Mouse (Mus musculus) spleen, postnatal 14 days (tissue): ENCODE data around the gene Ccr2.
A peak's percentile ranks its signal among the peaks of the same experiment; 100 is the strongest.
"Not testable (repeated sequence)": the region's sequence is repeated elsewhere in the genome, so short reads cannot be mapped to it uniquely, and the experiment has no call there.

Experiments used
- DNase-seq, 2 experiments: peaks; one replicate each; pipeline ENCODE4 v3.0.0; 2021 to 2022; ENCODE audit warnings: low spot score in 2 of 2

The Ccr2 gene

GRCm38 (mm10) chr9:124118489-124118888, 16.7 kb downstream of the Ccr2 start:
- peak; percentile 49 to 55 for DNase-seq

GRCm38 (mm10) chr9:124121387-124122184, 19.8 kb downstream of the Ccr2 start, which contains the start of gene Ccr5:
Gene Ccr5, plus strand, starts transcription at chr9:124121543.
- DNase-seq, result no peak

GRCm38 (mm10) chr9:124125576-124125975, 23.8 kb downstream of the Ccr2 start:
- no peak for DNase-seq

GRCm38 (mm10) chr9:124126373-124126772, 24.6 kb downstream of the Ccr2 start:
- no peak for DNase-seq

GRCm38 (mm10) chr9:124127412-124127811, 25.7 kb downstream of the Ccr2 start:
- DNase-seq, result no peak

GRCm38 (mm10) chr9:124128379-124128778, 26.6 kb downstream of the Ccr2 start:
- DNase-seq, result peak in 1 of 2 experiments; percentile 26

GRCm38 (mm10) chr9:124132899-124133298, 31.1 kb downstream of the Ccr2 start:
- not testable (repeated sequence) for DNase-seq

- DNase-seq, result not testable (repeated sequence)
Measured at GRCm38 (mm10) chr9:124134919-124135318, 33.2 kb downstream of the Ccr2 start.

GRCm38 (mm10) chr9:124137619-124138018, 35.9 kb downstream of the Ccr2 start:
- DNase-seq, result no peak

GRCm38 (mm10) chr9:124138055-124138775, 36.5 kb downstream of the Ccr2 start:
- DNase-seq, result no peak

GRCm38 (mm10) chr9:124143678-124144077, 41.9 kb downstream of the Ccr2 start:
- DNase-seq, result no peak

GRCm38 (mm10) chr9:124146307-124146706, 44.6 kb downstream of the Ccr2 start:
- DNase-seq, result no peak
